ENCODE assay signal across 17 mouse cellular contexts in genomic region chr10:60166068-60166467, GRCm38 (mm10).
"Had no signal": no experiment of that assay in that cellular context is flagged by ENCODE, and none has a peak within 500 bp of the region (broad histone marks: within the 10 kb centered on the region; RNA-seq: fewer than 3 reads in every experiment).

No protein-coding gene starts in this region.

- H3K36me3 ChIP-seq: liver, embryonic 15.5 days; midbrain, embryonic 10.5 days; neural tube, embryonic 13.5 days; neural tube, embryonic 15.5 days; stomach, embryonic 15.5 days had no signal

- H3K4me3 ChIP-seq: liver, embryonic 15.5 days; midbrain, embryonic 10.5 days; myocyte; neural tube, embryonic 13.5 days; neural tube, embryonic 15.5 days; stomach, embryonic 15.5 days had no signal

- H3K27ac ChIP-seq: liver, embryonic 15.5 days; midbrain, embryonic 10.5 days; neural tube, embryonic 13.5 days; neural tube, embryonic 15.5 days; stomach, embryonic 15.5 days; stomach, postnatal 0 days had no signal

- H3K4me1 ChIP-seq: liver, embryonic 15.5 days; neural tube, embryonic 15.5 days; stomach, embryonic 15.5 days had no signal

- DNase-seq: liver, postnatal 0 days; lung, embryonic 14.5 days; lung, postnatal 10 days; lung, postnatal 4 days; midbrain, embryonic 14.5 days; retina, postnatal 1 day; right cerebral cortex, adult 18-20 months; thymus, adult 2 months; thymus, postnatal 25 days; thymus, postnatal 4 days had no signal

- H3K27me3 ChIP-seq: neural tube, embryonic 13.5 days; neural tube, embryonic 15.5 days; stomach, embryonic 15.5 days had no signal
